Mouse (Mus musculus) hindbrain, embryonic 15.5 days (tissue): ENCODE results near the gene Qpctl. TPM values are rescaled to one million over a fixed set of nuclear protein-coding genes. Genes with fewer than 3 reads are reported as not detected.
"Not testable (repeated sequence)": the region's sequence is repeated elsewhere in the genome, so short reads cannot be mapped to it uniquely, and the experiment has no call there.

ENCODE experiments used
- ATAC-seq: fragments of 200-750 bp; cut with Nextera tagmentation; 2 replicates; pipeline ENCODE4 v1.8.0; 2017; ENCODE audit warnings: low read depth, moderate number of reproducible peaks, moderate TSS enrichment; ENCODE audit not compliant: low FRiP score
- H3K27ac ChIP-seq: fragments of 300-500 bp; sonication (generic); replicated peaks from 2 replicates; pipeline ENCODE4 v1.5.1; 2015; ENCODE audit warnings: mild to moderate bottlenecking, inconsistent platforms
- H3K27me3 ChIP-seq: fragments of 300-500 bp; sonication (generic); 2 replicates; pipeline ENCODE4 v1.6.1; 2015; ENCODE audit warnings: control low read depth, inconsistent platforms
- H3K36me3 ChIP-seq: fragments of 300-500 bp; sonication (generic); 2 replicates; pipeline ENCODE4 v1.6.1; 2015; ENCODE audit warnings: control low read depth, inconsistent platforms
- H3K4me1 ChIP-seq: fragments of 300-500 bp; sonication (generic); replicated peaks from 2 replicates; pipeline ENCODE4 v1.6.1; 2015; ENCODE audit warnings: control low read depth, inconsistent platforms
- H3K4me2 ChIP-seq: fragments of 300-500 bp; sonication (generic); 2 replicates; pipeline ENCODE4 v1.6.1; 2015; ENCODE audit warnings: moderate library complexity, mild to moderate bottlenecking, inconsistent platforms
- H3K4me3 ChIP-seq: fragments of 300-500 bp; sonication (generic); 2 replicates; pipeline ENCODE4 v1.5.1; 2015; ENCODE audit warnings: mild to moderate bottlenecking, inconsistent platforms
- H3K9ac ChIP-seq: fragments of 300-500 bp; sonication (generic); 2 replicates; pipeline ENCODE4 v1.6.1; 2015; ENCODE audit warnings: inconsistent platforms
- H3K9me3 ChIP-seq: fragments of 300-500 bp; sonication (generic); 2 replicates; pipeline ENCODE4 v1.6.1; 2016; ENCODE audit warnings: control low read depth, inconsistent platforms
- WGBS: fragments of 180-500 bp; shearing (Covaris S2); methylation state at CpG from one replicate; pipeline ENCODE4 v1.1.7; 2015; 5-methylcytosine and 5-hydroxymethylcytosine counted together
- polyA plus RNA-seq: library from polyadenylated mRNA; unstranded; fragments of >200 nt; fragmentation: Nextera tagmentation; extraction: Ambion mirVana; gene quantifications from 2 replicates; pipeline ENCODE4 v1.2.1, GENCODE M21; 2015

Gene Qpctl
- polyA plus RNA-seq, 1 experiment from 2014 or later: 24.2 TPM

DNA sequence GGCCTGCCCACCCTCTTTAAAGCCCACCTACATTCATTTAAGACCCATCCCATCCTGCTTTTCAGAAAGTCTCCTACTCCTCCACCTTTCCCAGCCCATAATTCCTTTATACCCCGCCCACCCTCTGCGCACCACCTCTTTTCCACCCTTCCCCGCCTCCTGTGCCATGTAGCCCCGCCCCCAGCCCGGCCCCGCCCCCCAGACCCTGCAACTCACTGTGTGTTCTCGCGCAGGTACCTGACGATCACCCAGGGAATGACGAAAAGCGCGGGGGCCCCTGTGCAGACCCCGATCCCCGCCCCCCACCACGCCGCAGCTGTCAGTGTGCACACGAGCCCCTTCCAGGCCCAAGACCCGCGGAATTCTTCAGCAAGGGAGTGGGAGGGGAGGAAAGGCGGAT is 11.0 kb upstream of the Qpctl start:
- no peak overlapping the region for H3K27ac ChIP-seq
- peak overlapping the region; percentile 40 for H3K4me3 ChIP-seq
- peak; percentile 60 for ATAC-seq
- H3K4me2 ChIP-seq: peak overlapping the region; percentile 67
- WGBS: 1% methylated on average over 20 of the region's 20 CpGs
- no peaks in the 10 kb centered on the region for H3K9me3 ChIP-seq
- H3K9ac ChIP-seq: peak overlapping the region; percentile 37; the same call in 1 of the 2 replicates
- H3K36me3 ChIP-seq: peaks cover 1% of the 10 kb centered on the region; the same call in 1 of the 2 replicates
- H3K27me3 ChIP-seq: peaks cover 38% of the 10 kb centered on the region
- H3K4me1 ChIP-seq: peaks cover 34% of the 10 kb centered on the region

DNA sequence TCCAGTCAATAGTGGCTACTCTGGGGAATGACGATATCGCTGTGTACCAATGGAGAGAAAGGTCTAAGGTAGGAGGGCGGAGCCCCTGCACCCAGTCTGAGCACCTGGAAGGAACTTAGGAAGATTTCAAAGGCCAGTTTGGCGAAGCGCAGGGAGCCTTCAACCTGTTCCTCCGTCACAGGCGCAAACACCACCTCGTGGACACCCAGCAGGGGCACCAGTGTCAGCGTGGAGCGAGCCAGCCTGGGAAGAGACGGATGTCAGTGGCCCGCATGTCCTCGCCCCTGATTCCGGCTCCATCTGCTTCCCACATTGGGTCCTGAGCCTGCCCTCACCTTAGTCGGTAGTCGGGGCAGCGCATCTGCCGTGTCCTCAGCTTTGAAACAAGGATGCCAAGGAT is 10.3 kb upstream of the Qpctl start:
- ATAC-seq: no peak
- H3K27ac ChIP-seq: no peak overlapping the region
- 13% methylated on average over 18 of the region's 18 CpGs for WGBS
- peak overlapping the region; percentile 40 for H3K4me3 ChIP-seq
- peak overlapping the region; percentile 67 for H3K4me2 ChIP-seq
- H3K4me1 ChIP-seq: peaks cover 28% of the 10 kb centered on the region
- H3K9me3 ChIP-seq: no peaks in the 10 kb centered on the region
- peak overlapping the region; percentile 18 for H3K9ac ChIP-seq
- H3K27me3 ChIP-seq: peaks cover 31% of the 10 kb centered on the region
- H3K36me3 ChIP-seq: peaks cover 4% of the 10 kb centered on the region; the same call in 1 of the 2 replicates

DNA sequence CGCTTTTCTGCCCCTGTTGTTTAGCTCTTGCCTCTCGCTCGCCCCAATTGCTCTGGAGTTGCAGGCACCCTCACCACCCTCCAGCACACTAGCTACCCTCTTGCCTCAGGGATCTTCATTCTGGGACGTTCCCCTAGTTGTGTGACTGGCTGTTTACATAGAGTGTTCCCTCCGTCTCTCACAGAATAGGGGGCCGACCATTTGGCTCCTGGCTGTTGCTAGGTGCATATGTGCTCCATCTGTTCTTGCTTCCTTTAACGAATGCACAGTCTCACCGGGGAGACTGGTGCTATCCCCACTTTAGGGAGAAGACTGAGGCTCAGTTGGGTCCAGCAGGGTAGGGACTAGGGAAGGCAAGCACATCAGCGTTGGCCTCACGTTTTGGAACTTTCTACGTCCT is 9.5 kb upstream of the Qpctl start:
- ATAC-seq: no peak

DNA sequence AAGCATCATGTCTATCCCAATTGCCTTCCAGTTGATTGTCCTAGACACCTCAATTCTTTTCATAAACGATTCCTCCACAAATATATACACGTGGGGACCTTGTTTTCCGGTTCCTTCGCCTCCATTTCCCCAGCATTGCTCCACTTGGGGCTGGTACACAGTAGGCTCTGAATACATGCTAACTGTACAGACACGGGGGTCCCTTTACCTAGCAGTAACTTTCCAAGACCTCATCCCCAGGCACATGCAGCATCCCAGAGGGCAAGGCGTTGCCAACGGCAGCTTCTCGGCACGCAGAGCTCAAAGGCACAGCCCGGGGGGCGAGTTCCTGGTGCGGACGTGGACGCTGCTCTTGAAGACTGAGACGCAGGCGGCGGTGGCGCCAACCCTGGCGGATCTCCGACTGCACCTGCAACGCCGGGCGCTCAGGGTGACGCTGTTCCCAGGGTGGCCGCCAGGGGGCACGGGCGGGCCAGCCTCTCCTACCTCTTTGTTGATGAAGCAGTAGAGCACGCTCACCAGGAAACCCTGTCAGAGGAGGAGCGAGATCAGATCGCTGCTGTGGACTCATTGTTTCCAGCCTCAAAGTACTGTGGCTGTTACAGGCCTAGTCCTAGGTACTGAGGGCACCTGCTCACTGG is 8.2 kb upstream of the Qpctl start:
- Histone ChIP-seq H3K36me3 (peaks cover 21% of the 10 kb centered on the region), H3K4me2 (peak overlapping the region; percentile 49), H3K4me3 (peak overlapping the region; percentile 18; the same call in 1 of the 2 replicates), H3K9ac (0 out of 2 replicates have a peak overlapping the region, but pooled peaks have one; percentile 10), H3K27me3 (peaks cover 13% of the 10 kb centered on the region), H3K4me1 (peaks cover 25% of the 10 kb centered on the region), H3K9me3 (no peaks in the 10 kb centered on the region), H3K27ac (0 out of 2 replicates have a peak overlapping the region, but pooled peaks have one; percentile 7)
- ATAC-seq: peak; percentile 62
- WGBS: 6% methylated on average over 30 of the region's 30 CpGs

More for the DNA sequence above, 9.5 kb upstream of the Qpctl start:
- H3K9ac ChIP-seq: no peak overlapping the region
- no peak overlapping the region for H3K4me3 ChIP-seq
- peaks cover 25% of the 10 kb centered on the region for H3K4me1 ChIP-seq
- H3K9me3 ChIP-seq: no peaks in the 10 kb centered on the region
- H3K36me3 ChIP-seq: peaks cover 9% of the 10 kb centered on the region; the same call in 1 of the 2 replicates
- no peak overlapping the region for H3K4me2 ChIP-seq
- peaks cover 24% of the 10 kb centered on the region for H3K27me3 ChIP-seq
- WGBS: 66% methylated on average over 11 of the region's 11 CpGs
- H3K27ac ChIP-seq: no peak overlapping the region

DNA sequence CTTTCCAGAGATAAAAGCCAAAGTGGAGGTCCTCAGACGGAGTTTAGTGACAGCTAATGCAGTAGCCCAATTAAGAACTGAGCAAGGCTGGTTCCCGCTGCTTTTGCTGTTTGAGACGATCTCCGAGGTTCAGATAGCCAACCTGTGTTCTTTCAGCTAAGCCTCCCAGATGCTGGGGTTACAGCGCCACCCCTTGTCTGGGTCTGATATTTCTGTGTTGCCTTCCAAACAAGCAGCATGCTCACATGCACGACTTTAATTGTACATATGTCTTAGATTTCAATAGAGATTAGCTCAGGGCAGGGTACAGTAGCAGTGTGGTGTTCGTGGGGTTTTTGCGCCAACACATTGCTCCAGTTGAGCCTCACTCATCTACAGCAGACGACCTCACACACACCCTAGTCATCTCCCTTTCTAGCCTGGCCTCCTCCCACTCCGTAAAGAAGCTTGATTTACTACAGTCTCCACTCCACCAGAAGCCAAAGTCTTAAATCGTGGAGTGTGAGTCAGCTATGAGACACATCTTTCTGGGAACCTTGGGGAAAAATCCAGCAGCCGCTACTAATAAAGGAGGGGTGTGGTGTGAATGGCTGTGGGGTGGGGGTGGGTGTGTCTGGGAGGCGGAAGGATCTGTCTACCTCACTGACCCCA is 6.9 kb upstream of the Qpctl start:
- WGBS: 66% methylated on average over 13 of the region's 13 CpGs
- no peak overlapping the region for H3K9ac ChIP-seq
- peaks cover 9% of the 10 kb centered on the region; the same call in 1 of the 2 replicates for H3K27me3 ChIP-seq
- H3K4me3 ChIP-seq: no peak overlapping the region
- H3K4me1 ChIP-seq: peaks cover 29% of the 10 kb centered on the region
- H3K9me3 ChIP-seq: no peaks in the 10 kb centered on the region
- H3K4me2 ChIP-seq: no peak overlapping the region
- no peak overlapping the region for H3K27ac ChIP-seq
- H3K36me3 ChIP-seq: peaks cover 30% of the 10 kb centered on the region
- ATAC-seq: no peak

DNA sequence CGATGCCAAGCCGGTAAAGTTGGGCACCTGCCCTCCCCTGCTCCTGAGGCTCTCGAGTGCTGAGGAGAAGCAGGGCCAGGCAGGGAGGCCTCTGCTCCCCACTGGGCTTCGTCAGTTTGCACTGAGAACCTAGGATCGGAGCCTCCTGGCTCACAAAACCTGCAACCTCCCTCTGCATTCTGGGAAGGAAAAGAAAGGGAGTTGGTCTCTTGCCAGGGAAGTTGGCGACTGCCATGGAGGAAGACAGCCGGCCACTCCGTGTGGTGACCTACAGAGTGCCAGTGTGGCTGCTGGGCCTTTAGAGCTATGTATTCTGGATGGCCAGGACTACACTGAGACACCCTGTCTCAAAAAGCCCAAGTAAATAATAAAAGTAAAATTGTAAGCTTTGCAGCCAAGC is 5.7 kb upstream of the Qpctl start:
- no peak overlapping the region for H3K9ac ChIP-seq
- no peak overlapping the region for H3K4me2 ChIP-seq
- no peak overlapping the region for H3K4me3 ChIP-seq
- peaks cover 30% of the 10 kb centered on the region for H3K36me3 ChIP-seq
- peaks cover 8% of the 10 kb centered on the region; the same call in 1 of the 2 replicates for H3K27me3 ChIP-seq
- 70% methylated on average over 8 of the region's 8 CpGs for WGBS
- no peak for ATAC-seq
- no peaks in the 10 kb centered on the region for H3K9me3 ChIP-seq
- no peak overlapping the region for H3K27ac ChIP-seq
- H3K4me1 ChIP-seq: peaks cover 30% of the 10 kb centered on the region

DNA sequence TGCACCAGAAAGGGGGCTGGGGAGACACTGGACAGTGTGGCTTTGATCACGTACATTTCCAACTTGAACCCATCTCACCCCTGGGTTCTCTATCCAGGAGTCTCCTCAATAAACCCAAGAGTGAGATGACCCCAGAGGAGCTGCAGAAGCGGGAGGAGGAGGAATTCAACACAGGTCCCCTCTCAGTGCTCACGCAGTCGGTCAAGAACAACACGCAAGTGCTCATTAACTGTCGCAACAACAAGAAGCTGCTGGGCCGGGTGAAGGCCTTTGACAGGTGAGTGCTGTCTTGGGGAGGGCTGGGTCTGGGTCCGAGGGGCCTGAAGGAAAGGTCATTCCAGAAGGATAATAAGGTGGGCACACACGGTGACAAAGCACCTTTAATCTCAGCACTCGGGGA is 2.0 kb upstream of the Qpctl start:
- H3K4me3 ChIP-seq, ATAC-seq: not testable (repeated sequence)

DNA sequence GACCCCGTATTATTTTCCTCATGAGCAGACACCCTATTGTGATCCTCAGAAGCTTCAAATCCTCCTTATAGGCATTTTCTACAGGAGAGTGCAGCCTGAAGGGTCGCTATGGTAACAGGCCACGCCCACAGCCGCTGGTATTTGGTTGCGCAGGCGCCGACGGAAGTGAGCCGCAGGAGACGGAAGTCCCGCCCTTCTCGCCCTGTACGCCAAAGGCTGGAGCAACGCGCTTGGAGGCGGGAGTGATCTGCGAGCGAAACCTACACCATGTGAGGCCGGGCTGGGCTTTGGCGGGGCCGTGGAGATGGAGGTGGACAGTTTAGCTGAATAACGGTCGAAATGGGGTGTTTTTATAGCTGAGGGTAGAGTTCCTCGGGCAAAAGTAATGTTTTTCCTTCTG is 535 bp upstream of the Qpctl start, which contains the start of gene Snrpd2:
TSS of gene Snrpd2 (plus strand) at position 97 of the 400 bp plus-strand sequence.
- H3K9ac ChIP-seq: peak within 1 kb of the TSS; percentile 68
- no peaks in the 10 kb centered on the region for H3K9me3 ChIP-seq
- peak within 1 kb of the TSS; percentile 86 for H3K4me2 ChIP-seq
- H3K27me3 ChIP-seq: no peaks in the 10 kb centered on the region
- H3K4me1 ChIP-seq: peaks cover 28% of the 10 kb centered on the region
- WGBS: under 1% methylated on average over 24 of the region's 24 CpGs
- peak within 1 kb of the TSS; percentile 86 for H3K27ac ChIP-seq
- peak within 1 kb of the TSS; percentile 62 for H3K4me3 ChIP-seq
- peak; percentile 93 for ATAC-seq
- peaks cover 27% of the 10 kb centered on the region for H3K36me3 ChIP-seq

More for the DNA sequence above, 2.0 kb upstream of the Qpctl start:
- not testable (repeated sequence) for H3K27me3 ChIP-seq, H3K27ac ChIP-seq, H3K9me3 ChIP-seq, H3K9ac ChIP-seq
- 93% methylated on average over 10 of the region's 10 CpGs for WGBS
- H3K4me1 ChIP-seq: peaks cover 28% of the 10 kb centered on the region
- H3K36me3 ChIP-seq: peaks cover 30% of the 10 kb centered on the region
- peak overlapping the region; percentile 86; the same call in 1 of the 2 replicates for H3K4me2 ChIP-seq

DNA sequence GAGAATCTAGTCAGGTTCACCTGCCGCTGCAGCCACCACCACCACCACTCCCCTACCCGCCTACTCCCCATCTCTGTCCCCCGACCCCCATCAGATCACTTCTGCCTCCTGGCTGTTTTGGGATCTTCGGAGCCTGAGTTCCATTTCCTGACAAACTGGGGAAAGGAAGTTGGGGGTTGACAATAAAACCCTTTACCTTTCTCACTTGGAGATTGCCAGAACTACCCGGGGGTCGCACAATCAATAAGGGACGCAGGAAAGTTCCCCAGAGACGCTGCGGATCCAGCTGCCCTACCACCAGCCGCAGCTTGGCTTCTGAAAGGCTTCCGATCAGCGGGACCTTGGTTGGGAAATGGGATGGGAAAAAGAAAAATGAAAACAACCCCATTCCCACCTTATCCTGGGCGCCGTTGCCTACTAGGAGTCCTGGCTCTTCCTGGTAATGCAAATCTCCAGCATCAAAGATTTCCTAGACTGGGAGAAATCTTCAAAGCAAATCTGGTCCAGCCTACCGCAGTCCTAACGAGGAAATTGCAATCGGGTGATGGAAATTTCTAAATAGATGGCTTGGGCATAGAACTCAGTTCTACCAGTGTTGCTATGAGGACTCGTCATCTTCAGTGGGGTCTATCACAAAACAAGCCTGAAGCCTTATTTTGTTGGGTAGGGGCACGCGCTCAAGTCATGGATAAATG is 764 bp downstream of the Qpctl start:
- peak overlapping the region; percentile 59 for H3K9ac ChIP-seq
- H3K4me1 ChIP-seq: peaks cover 28% of the 10 kb centered on the region
- ATAC-seq: no peak
- H3K9me3 ChIP-seq: no peaks in the 10 kb centered on the region
- H3K4me2 ChIP-seq: peak overlapping the region; percentile 86
- peak overlapping the region; percentile 62 for H3K4me3 ChIP-seq
- H3K36me3 ChIP-seq: peaks cover 19% of the 10 kb centered on the region
- peak overlapping the region; percentile 86 for H3K27ac ChIP-seq
- H3K27me3 ChIP-seq: no peaks in the 10 kb centered on the region
- WGBS: 13% methylated on average over 20 of the region's 20 CpGs

DNA sequence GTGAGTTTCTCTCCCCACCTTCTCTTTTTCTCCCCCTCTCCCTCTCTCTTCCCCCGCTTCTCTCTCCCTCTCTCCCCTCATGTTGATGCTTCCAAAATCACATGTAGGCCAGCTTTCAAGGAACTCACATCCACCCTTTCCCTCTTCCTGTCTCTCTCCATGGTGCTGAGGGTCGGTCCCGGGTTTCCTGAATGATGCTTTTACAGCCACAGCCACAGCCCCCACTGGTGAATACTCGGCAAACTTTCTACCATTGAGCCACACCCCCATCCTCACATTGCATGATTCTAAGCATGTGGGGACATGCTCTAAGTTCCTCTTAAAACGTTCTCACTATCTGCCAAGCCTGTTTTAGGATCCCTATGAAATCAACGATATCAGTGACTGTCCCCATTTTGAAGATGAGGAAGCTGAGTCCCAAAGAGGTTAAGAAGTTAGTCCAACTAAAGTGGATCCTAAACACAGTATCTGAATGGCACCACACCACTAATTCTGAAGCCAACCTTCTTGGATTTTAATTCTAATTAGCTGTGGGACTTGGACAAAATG is 1.5 kb downstream of the Qpctl start:
- Histone ChIP-seq H3K4me1 (peaks cover 28% of the 10 kb centered on the region), H3K4me2 (peak overlapping the region; percentile 86), H3K9ac (no peak overlapping the region), H3K27ac (no peak overlapping the region), H3K27me3 (no peaks in the 10 kb centered on the region), H3K4me3 (no peak overlapping the region), H3K36me3 (peaks cover 11% of the 10 kb centered on the region), H3K9me3 (no peaks in the 10 kb centered on the region)
- no peak for ATAC-seq
- WGBS: 63% methylated on average over 6 of the region's 6 CpGs

DNA sequence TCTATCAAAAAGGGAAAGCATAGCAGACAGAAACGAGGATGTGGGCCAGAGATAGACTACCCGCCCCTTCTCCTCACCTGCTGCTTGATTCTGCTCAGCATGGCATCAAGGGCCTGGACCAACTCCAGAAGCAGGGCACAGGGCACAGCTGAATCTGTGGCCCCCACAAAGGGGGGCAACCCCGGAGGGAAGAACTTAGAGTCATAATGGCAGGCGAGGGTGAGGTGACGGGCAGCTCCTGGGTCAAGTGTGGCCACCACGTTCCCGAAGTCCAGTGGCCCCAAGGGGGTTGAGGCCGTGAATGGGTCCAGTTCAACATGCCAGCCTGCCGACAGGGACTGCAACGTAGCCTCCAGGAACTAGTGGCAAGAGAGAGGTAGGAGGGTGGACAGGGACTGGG is 2.3 kb downstream of the Qpctl start:
- Histone ChIP-seq H3K9me3 (no peaks in the 10 kb centered on the region), H3K27ac (no peak overlapping the region), H3K4me1 (peaks cover 28% of the 10 kb centered on the region), H3K4me2 (no peak overlapping the region), H3K4me3 (no peak overlapping the region), H3K9ac (no peak overlapping the region), H3K36me3 (peaks cover 13% of the 10 kb centered on the region), H3K27me3 (no peaks in the 10 kb centered on the region)
- ATAC-seq: no peak
- 89% methylated on average over 10 of the region's 10 CpGs for WGBS
